8 mouse cellular contexts compared by ENCODE assay signal in genomic region chr3:65929304-65929783, GRCm38 (mm10). TPM values are rescaled to one million over a fixed set of nuclear protein-coding genes. Genes with fewer than 3 reads are reported as not detected.
DNase-seq lines count a peak whose midpoint lies in the region; ATAC-seq lines count a peak whose summit lies in the region.

No protein-coding gene starts in this region.

- peak; percentile 88 for ATAC-seq in common myeloid progenitor, adult 5-6 weeks (replicated peaks; ENCODE audit: low read depth, poor library complexity, severe bottlenecking)
- ATAC-seq in megakaryocyte progenitor cell, adult 5-6 weeks (replicated peaks; ENCODE audit: poor library complexity), result peak; percentile 85
- no peak for ATAC-seq in erythroblast, adult 5-6 weeks (replicated peaks; ENCODE audit: low FRiP score, poor library complexity, severe bottlenecking)

- DNase-seq in R1 (ENCODE audit: low read depth, low spot score), result peak; percentile 81
- DNase-seq in gastrocnemius, postnatal 14 days, result peak; percentile 86
- peak; percentile 82 for DNase-seq in induced T-regulatory cell, adult 2 months (ENCODE audit: low read depth)
- DNase-seq in left cerebral cortex, postnatal 10 days (ENCODE audit: extremely low spot score in 1 of 2, low spot score in 2 of 2), result peak; percentile 60 to 88
- DNase-seq in right cerebral cortex, postnatal 25 days, result peak; percentile 74

- intact Hi-C loops in gastrocnemius, postnatal 14 days (cut with DNase I; ENCODE audit: low total_unique reads), result loop anchor here (2.0 to 10.0 kb wide), 4 partner anchors 65 to 955 kb away; no protein-coding TSS in a partner anchor
- intact Hi-C loops in left cerebral cortex, postnatal 10 days (cut with DNase I), result loop anchor here (2.0 to 10.0 kb wide), 3 partner anchors 67 to 943 kb away; partner anchors contain the start of gene Lekr1

RNA-seq across cellular contexts. Expression of gene Ccnl1, which starts 28.7 kb away (rescaled TPM):
- total RNA-seq in common myeloid progenitor, adult 5-6 weeks (2017), result 403 and 451 TPM in 2 replicates
- total RNA-seq in gastrocnemius, postnatal 14 days (2021), result 10 to 100 TPM; 16.1 to 18.8 TPM
- 10 to 100 TPM; 55.8 to 57.5 TPM for total RNA-seq in left cerebral cortex, postnatal 10 days (2021)
- total RNA-seq in megakaryocyte progenitor cell, adult 5-6 weeks (2015), result 225 and 270 TPM in 2 replicates
- total RNA-seq in megakaryocyte progenitor cell, adult 5-6 weeks (2017), result 231 and 265 TPM in 2 replicates
- total RNA-seq in erythroblast, adult 5-6 weeks (2015; ENCODE audit: low replicate concordance), result 68.1 and 84.4 TPM in 2 replicates
- 102 and 150 TPM in 2 replicates for total RNA-seq in erythroblast, adult 5-6 weeks (2017; ENCODE audit: low replicate concordance)
